Mouse (Mus musculus) liver, adult 2 months (tissue): ENCODE measurements around the gene Hoxb4. TPM values are rescaled to one million over a fixed set of nuclear protein-coding genes. Genes with fewer than 3 reads are reported as not detected.
A peak's percentile ranks its signal among the peaks of the same experiment; 100 is the strongest.

ENCODE experiments used
- DNase-seq: peaks from one replicate; pipeline ENCODE4 v3.0.0-alpha.2; 2011; ENCODE audit warnings: low read depth, low spot score; ENCODE audit errors: extremely low read depth
- H3K27ac ChIP-seq: fragments of 200-500 bp; replicated peaks from 2 replicates; pipeline ENCODE4 v1.5.1; 2012; ENCODE audit warnings: low read depth, mild to moderate bottlenecking, control low read depth, inconsistent platforms, low read length; ENCODE audit not compliant: insufficient read depth
- H3K27me3 ChIP-seq: fragments of 200-500 bp; 2 replicates; pipeline ENCODE4 v1.6.1; 2012; ENCODE audit warnings: mild to moderate bottlenecking, moderate library complexity, low read length, inconsistent platforms; ENCODE audit not compliant: control insufficient read depth, insufficient read depth
- H3K36me3 ChIP-seq: fragments of 200-500 bp; 2 replicates; pipeline ENCODE4 v1.6.1; 2012; ENCODE audit warnings: low read length, inconsistent platforms; ENCODE audit not compliant: control insufficient read depth, insufficient read depth
- H3K4me1 ChIP-seq: fragments of 200-500 bp; 2 replicates; pipeline ENCODE4 v1.6.1; 2011; ENCODE audit warnings: low read length; ENCODE audit not compliant: control insufficient read depth, insufficient read depth
- H3K4me3 ChIP-seq: fragments of 200-500 bp; 2 replicates; pipeline ENCODE4 v1.5.1; 2011; ENCODE audit warnings: low read depth, mild to moderate bottlenecking, control low read depth, low read length, moderate library complexity; ENCODE audit not compliant: insufficient read depth
- H3K79me2 ChIP-seq: fragments of 200-500 bp; 2 replicates; pipeline ENCODE4 v1.6.1; 2012; ENCODE audit warnings: inconsistent platforms, mild to moderate bottlenecking, low read length, moderate library complexity; ENCODE audit not compliant: control insufficient read depth, insufficient read depth
- H3K9ac ChIP-seq: fragments of 200-500 bp; 2 replicates; pipeline ENCODE4 v1.6.1; 2012; ENCODE audit warnings: low read depth, mild to moderate bottlenecking, control low read depth, inconsistent platforms, low read length
- CTCF ChIP-seq: fragments of 200-500 bp; IDR thresholded peaks from 2 replicates; pipeline ENCODE4 v1.5.1; 2011; ENCODE audit warnings: low read depth, low read length, control low read depth
- POLR2A ChIP-seq: fragments of 200-500 bp; IDR thresholded peaks from 2 replicates; pipeline ENCODE4 v1.6.1; 2011; ENCODE audit warnings: low read length, control low read depth; ENCODE audit not compliant: insufficient read depth; ENCODE audit errors: extremely low read depth
- WGBS: fragments of 180-500 bp; shearing (Covaris S2); methylation state at CpG from one replicate; pipeline ENCODE4 v1.1.7; 2018; 5-methylcytosine and 5-hydroxymethylcytosine counted together
- polyA plus RNA-seq: library from polyadenylated mRNA; depleted of rRNA; stranded (reverse); fragments of >200 nt; gene quantifications from 2 replicates; pipeline ENCODE4 v1.2.3, GENCODE M21; 2012
- total RNA-seq: library from RNA; depleted of rRNA; stranded (reverse); fragments of >200 nt; gene quantifications from 2 replicates; pipeline ENCODE4 v1.2.3, GENCODE M21; 2014

Gene Hoxb4
- total and polyA plus RNA-seq, 2 experiments, result 0.37 to 0.91 TPM

DNA sequence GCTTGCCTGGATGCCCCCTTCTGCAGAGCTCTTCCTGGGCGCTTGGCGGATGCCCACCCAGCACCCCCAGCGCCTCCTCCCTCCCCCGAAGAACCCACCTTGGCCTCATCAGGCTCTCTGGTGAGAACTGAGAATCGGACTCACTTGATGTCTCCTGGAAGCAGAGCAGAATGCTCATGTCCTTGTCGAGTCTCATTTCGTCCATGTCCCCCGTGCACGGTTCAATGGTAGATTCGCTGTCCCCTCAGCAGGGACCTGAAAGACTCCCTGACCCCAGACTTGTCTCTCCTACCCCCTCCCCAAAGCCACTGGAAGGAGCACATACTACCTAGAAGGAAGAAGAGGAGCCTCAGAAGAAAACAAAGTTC is 17.0 kb upstream of the Hoxb4 start:
- no peak overlapping the region for H3K9ac ChIP-seq
- H3K27me3 ChIP-seq, result peaks cover 28% of the 10 kb centered on the region
- H3K4me3 ChIP-seq, result no peak overlapping the region
- no peaks in the 10 kb centered on the region for H3K79me2 ChIP-seq
- WGBS, result 26% methylated on average over 10 of the region's 10 CpGs
- no peak for DNase-seq
- no peaks in the 10 kb centered on the region for H3K36me3 ChIP-seq
- no peak overlapping the region for H3K27ac ChIP-seq
- TF ChIP-seq CTCF (no peak), POLR2A (no peak)
- no peaks in the 10 kb centered on the region for H3K4me1 ChIP-seq

- Histone ChIP-seq H3K36me3 (no peaks in the 10 kb centered on the region), H3K27ac (no peak overlapping the region), H3K27me3 (peaks cover 28% of the 10 kb centered on the region), H3K9ac (no peak overlapping the region), H3K79me2 (no peaks in the 10 kb centered on the region), H3K4me1 (no peaks in the 10 kb centered on the region), H3K4me3 (no peak overlapping the region)
- 20% methylated on average over 15 of the region's 15 CpGs for WGBS
- no peak for DNase-seq
- TF ChIP-seq POLR2A, result no peak
- TF ChIP-seq CTCF, result no peak
Measured at GRCm38 (mm10) chr11:96301837-96302236, 16.2 kb upstream of the Hoxb4 start.

- Histone ChIP-seq H3K79me2 (no peaks in the 10 kb centered on the region), H3K9ac (no peak overlapping the region), H3K36me3 (no peaks in the 10 kb centered on the region), H3K27ac (no peak overlapping the region), H3K27me3 (peaks cover 28% of the 10 kb centered on the region), H3K4me1 (no peaks in the 10 kb centered on the region), H3K4me3 (no peak overlapping the region)
- no peak for TF ChIP-seq CTCF
- no peak for TF ChIP-seq POLR2A
- 21% methylated on average over 23 of the region's 23 CpGs for WGBS
- no peak for DNase-seq
Measured at GRCm38 (mm10) chr11:96302381-96303150, 15.5 kb upstream of the Hoxb4 start.

- 0 out of 2 replicates have a peak, but pooled peaks have one; percentile 14 for TF ChIP-seq POLR2A
- TF ChIP-seq CTCF, result peak; percentile 85
- Histone ChIP-seq H3K9ac (peak within 1 kb of the TSS; percentile 91), H3K27ac (peak within 1 kb of the TSS; percentile 78), H3K4me3 (peak within 1 kb of the TSS; percentile 91), H3K36me3 (no peaks in the 10 kb centered on the region), H3K4me1 (no peaks in the 10 kb centered on the region), H3K27me3 (peaks cover 28% of the 10 kb centered on the region), H3K79me2 (no peaks in the 10 kb centered on the region)
- 3% methylated on average over 69 of the region's 69 CpGs for WGBS
- DNase-seq, result no peak
Measured at GRCm38 (mm10) chr11:96303151-96304099, 14.6 kb upstream of the Hoxb4 start, which contains the start of gene Hoxb5. Gene Hoxb5, plus strand, starts transcription at chr11:96303336.

DNA sequence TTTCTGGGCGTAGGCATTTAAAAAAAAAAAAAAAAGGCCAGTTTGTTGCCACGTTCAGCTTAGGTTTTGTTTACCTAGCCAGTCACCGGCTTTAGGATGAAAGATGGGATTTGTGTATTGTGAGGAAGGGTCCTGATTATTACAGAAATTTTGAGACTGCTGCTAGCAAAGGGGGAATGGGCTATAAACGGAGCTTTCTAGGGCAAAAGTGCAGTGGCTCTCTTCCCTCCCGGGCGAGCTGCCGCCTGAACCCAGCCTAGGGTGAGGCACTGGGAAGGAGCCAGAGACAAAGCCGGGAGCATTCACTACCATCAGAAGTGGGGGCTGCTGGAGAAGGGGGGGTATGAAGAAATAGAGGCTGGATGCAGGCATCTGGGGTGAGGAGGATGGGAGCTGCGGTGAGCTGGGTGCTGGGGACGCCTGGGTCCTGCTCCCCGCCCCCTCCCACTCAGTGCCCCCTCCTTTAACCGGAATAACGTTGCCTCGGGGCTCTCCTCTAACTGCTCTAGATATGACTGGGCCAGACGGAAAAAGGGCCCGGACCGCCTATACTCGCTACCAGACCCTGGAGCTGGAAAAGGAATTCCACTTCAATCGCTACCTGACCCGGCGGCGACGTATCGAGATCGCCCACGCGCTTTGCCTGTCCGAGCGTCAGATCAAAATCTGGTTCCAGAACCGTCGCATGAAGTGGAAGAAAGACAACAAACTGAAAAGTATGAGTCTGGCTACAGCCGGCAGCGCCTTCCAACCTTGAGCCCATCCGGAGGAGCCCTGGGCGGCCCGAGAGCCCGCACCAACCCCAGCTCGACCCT is 13.5 kb upstream of the Hoxb4 start:
- no peaks in the 10 kb centered on the region for H3K36me3 ChIP-seq
- H3K27me3 ChIP-seq, result peaks cover 23% of the 10 kb centered on the region
- no peaks in the 10 kb centered on the region for H3K79me2 ChIP-seq
- no peak for DNase-seq
- no peaks in the 10 kb centered on the region for H3K4me1 ChIP-seq
- peak overlapping the region; percentile 62 for H3K27ac ChIP-seq
- no peak for TF ChIP-seq POLR2A
- TF ChIP-seq CTCF, result no peak
- H3K9ac ChIP-seq, result peak overlapping the region; percentile 57
- peak overlapping the region; percentile 91 for H3K4me3 ChIP-seq
- 19% methylated on average over 38 of the region's 38 CpGs for WGBS
